Mouse (Mus musculus) MEL (cell line): ENCODE data around the gene Camta2. TPM values are rescaled to one million over a fixed set of nuclear protein-coding genes. Genes with fewer than 3 reads are reported as not detected.

ENCODE experiments used
- DNase-seq: peaks from one replicate; pipeline ENCODE4 v3.0.0; 2011; ENCODE audit warnings: low read depth, low spot score
- H3K27ac ChIP-seq: 2 replicates; pipeline ENCODE4 v1.5.1; 2012; ENCODE audit warnings: low read depth, mild to moderate bottlenecking, control low read depth, low read length, moderate library complexity; ENCODE audit not compliant: control insufficient read depth
- H3K27me3 ChIP-seq, 2 experiments: fragments of 150-350 bp in 1 of 2; sonication (generic) in 1 of 2; 2 replicates each; pipeline ENCODE4 v1.6.1; 2012; ENCODE audit warnings: low read length in 2 of 2, mild to moderate bottlenecking in 2 of 2, improper control_type of control experiment in 1 of 2, moderate library complexity in 1 of 2; ENCODE audit not compliant: insufficient read depth in 2 of 2, control insufficient read depth in 1 of 2
- H3K36me3 ChIP-seq, 2 experiments: 2 replicates each; pipeline ENCODE4 v1.6.1; 2012 to 2014; ENCODE audit warnings: low read length in 2 of 2, improper control_type of control experiment in 1 of 2, inconsistent platforms in 1 of 2, mild to moderate bottlenecking in 1 of 2; ENCODE audit not compliant: insufficient read depth in 2 of 2, control insufficient read depth in 1 of 2
- H3K4me1 ChIP-seq, 2 experiments: fragments of 150-350 bp in 1 of 2; sonication (generic) in 1 of 2; 2 replicates each; pipeline ENCODE4 v1.6.1; 2012; ENCODE audit warnings: low read length in 2 of 2, improper control_type of control experiment in 1 of 2, mild to moderate bottlenecking in 1 of 2; ENCODE audit not compliant: insufficient read depth in 2 of 2, control insufficient read depth in 1 of 2
- H3K4me3 ChIP-seq, 2 experiments: fragments of 150-350 bp in 1 of 2; sonication (generic) in 1 of 2; 2 replicates each; pipeline ENCODE4 v1.5.1; 2012; ENCODE audit warnings: low read depth in 2 of 2, low read length in 2 of 2, mild to moderate bottlenecking in 2 of 2, moderate library complexity in 2 of 2, control low read depth in 1 of 2, improper control_type of control experiment in 1 of 2; ENCODE audit not compliant: control insufficient read depth in 1 of 2, insufficient read depth in 1 of 2
- H3K79me2 ChIP-seq: 2 replicates; pipeline ENCODE4 v1.6.1; 2012; ENCODE audit warnings: mild to moderate bottlenecking, low read length, moderate library complexity; ENCODE audit not compliant: control insufficient read depth, poor library complexity, insufficient read depth
- H3K9ac ChIP-seq: 2 replicates; pipeline ENCODE4 v1.6.1; 2012; ENCODE audit warnings: low read depth, mild to moderate bottlenecking, control low read depth, low read length, moderate library complexity; ENCODE audit not compliant: control insufficient read depth, poor library complexity, severe bottlenecking
- H3K9me3 ChIP-seq: fragments of 150-350 bp; sonication (generic); replicated peaks from 2 replicates; pipeline ENCODE4 v1.6.1; 2012; ENCODE audit warnings: mild to moderate bottlenecking, low read length, improper control_type of control experiment, moderate library complexity; ENCODE audit not compliant: insufficient read depth
- BHLHE40 ChIP-seq: IDR thresholded peaks from 2 replicates; pipeline ENCODE4 v1.6.1; 2012; ENCODE audit warnings: low read depth, mild to moderate bottlenecking, inconsistent platforms, low read length, improper control_type of control experiment, borderline replicate concordance
- CHD1 ChIP-seq: IDR thresholded peaks from 2 replicates; pipeline ENCODE4 v1.6.1; 2012; ENCODE audit warnings: low read depth, mild to moderate bottlenecking, inconsistent platforms, low read length, improper control_type of control experiment
- CHD2 ChIP-seq: IDR thresholded peaks from 2 replicates; pipeline ENCODE4 v1.6.1; 2011; ENCODE audit warnings: low read length, improper control_type of control experiment
- CTCF ChIP-seq, 3 experiments: IDR thresholded peaks in 2 of 3; conservative IDR thresholded peaks in 1 of 3; 2 replicates each; pipeline ENCODE4 v1.5.1; 2011 to 2012; ENCODE audit warnings: low read length in 3 of 3, low read depth in 2 of 3, mild to moderate bottlenecking in 2 of 3, improper control_type of control experiment in 1 of 3, inconsistent platforms in 1 of 3, mixed read lengths in 1 of 3, moderate library complexity in 1 of 3; ENCODE audit not compliant: control insufficient read depth in 1 of 3, insufficient read depth in 1 of 3, poor library complexity in 1 of 3, severe bottlenecking in 1 of 3
- E2F4 ChIP-seq: IDR thresholded peaks from 2 replicates; pipeline ENCODE4 v1.6.1; 2011; ENCODE audit warnings: low read depth, low read length, improper control_type of control experiment, borderline replicate concordance
- ELF1 ChIP-seq: IDR thresholded peaks from 2 replicates; pipeline ENCODE4 v1.6.1; 2014; ENCODE audit warnings: low read depth, mild to moderate bottlenecking, inconsistent platforms, low read length, improper control_type of control experiment, moderate library complexity
- EP300 ChIP-seq, 2 experiments: IDR thresholded peaks; 2 replicates each; pipeline ENCODE4 v1.6.1; 2011; ENCODE audit warnings: improper control_type of control experiment in 2 of 2, low read length in 2 of 2, low read depth in 1 of 2, mild to moderate bottlenecking in 1 of 2
- ETS1 ChIP-seq: IDR thresholded peaks from 2 replicates; pipeline ENCODE4 v1.6.1; 2012; ENCODE audit warnings: low read depth, mild to moderate bottlenecking, inconsistent platforms, low read length, improper control_type of control experiment, moderate library complexity
- GATA1 ChIP-seq: IDR thresholded peaks from 2 replicates; pipeline ENCODE4 v1.6.1; 2011; ENCODE audit warnings: low read depth, low read length, improper control_type of control experiment
- KAT2A ChIP-seq: conservative IDR thresholded peaks from 2 replicates; pipeline ENCODE4 v1.6.1; 2012; ENCODE audit warnings: low read depth, low read length, improper control_type of control experiment, inconsistent platforms
- MAX ChIP-seq: IDR thresholded peaks from 2 replicates; pipeline ENCODE4 v1.6.1; 2011; ENCODE audit warnings: low read length, improper control_type of control experiment
- MAZ ChIP-seq: IDR thresholded peaks from 2 replicates; pipeline ENCODE4 v1.6.1; 2012; ENCODE audit warnings: low read depth, mild to moderate bottlenecking, inconsistent platforms, low read length, improper control_type of control experiment
- MEF2A ChIP-seq: IDR thresholded peaks from 2 replicates; pipeline ENCODE4 v1.6.1; 2014; ENCODE audit warnings: low read depth, mild to moderate bottlenecking, inconsistent platforms, low read length, improper control_type of control experiment; ENCODE audit not compliant: poor library complexity, insufficient replicate concordance, severe bottlenecking; ENCODE audit errors: extremely low read depth
- MXI1 ChIP-seq: IDR thresholded peaks from 2 replicates; pipeline ENCODE4 v1.6.1; 2011; ENCODE audit warnings: mild to moderate bottlenecking, low read depth, low read length, improper control_type of control experiment
- MYC ChIP-seq: IDR thresholded peaks from 2 replicates; pipeline ENCODE4 v1.6.1; 2011; ENCODE audit warnings: low read depth, mild to moderate bottlenecking, low read length, improper control_type of control experiment, moderate library complexity
- NELFE ChIP-seq: IDR thresholded peaks from 2 replicates; pipeline ENCODE4 v1.6.1; 2011; ENCODE audit warnings: low read depth, low read length, improper control_type of control experiment
- POLR2AphosphoS2 ChIP-seq: IDR thresholded peaks from 2 replicates; pipeline ENCODE4 v1.6.1; 2011; ENCODE audit warnings: low read length, improper control_type of control experiment
- POLR2AphosphoS5 ChIP-seq: IDR thresholded peaks from 2 replicates; pipeline ENCODE4 v1.6.1; 2012; ENCODE audit warnings: low read depth, borderline replicate concordance, mild to moderate bottlenecking, inconsistent platforms, low read length, moderate library complexity, mixed read lengths
- RAD21 ChIP-seq: IDR thresholded peaks from 2 replicates; pipeline ENCODE4 v1.6.1; 2011; ENCODE audit warnings: mild to moderate bottlenecking, low read depth, low read length, improper control_type of control experiment
- RCOR1 ChIP-seq: IDR thresholded peaks from 2 replicates; pipeline ENCODE4 v1.6.1; 2012; ENCODE audit warnings: low read depth, mild to moderate bottlenecking, inconsistent platforms, low read length, improper control_type of control experiment
- SIN3A ChIP-seq: IDR thresholded peaks from 2 replicates; pipeline ENCODE4 v1.6.1; 2012; ENCODE audit warnings: low read length, improper control_type of control experiment, inconsistent platforms
- SMC3 ChIP-seq: IDR thresholded peaks from 2 replicates; pipeline ENCODE4 v1.6.1; 2011; ENCODE audit warnings: low read depth, low read length, improper control_type of control experiment
- TAL1 ChIP-seq: IDR thresholded peaks from 2 replicates; pipeline ENCODE4 v1.6.1; 2012; ENCODE audit warnings: mild to moderate bottlenecking, inconsistent platforms, low read length, moderate library complexity, mixed read lengths
- TBP ChIP-seq: IDR thresholded peaks from 2 replicates; pipeline ENCODE4 v1.8.0; 2011; ENCODE audit warnings: low read depth, low read length, improper control_type of control experiment
- TCF12 ChIP-seq: IDR thresholded peaks from 2 replicates; pipeline ENCODE4 v1.6.1; 2014; ENCODE audit warnings: low read depth, mild to moderate bottlenecking, inconsistent platforms, low read length, improper control_type of control experiment, moderate library complexity
- UBTF ChIP-seq: IDR thresholded peaks from 2 replicates; pipeline ENCODE4 v1.6.1; 2012; ENCODE audit warnings: low read depth, mild to moderate bottlenecking, inconsistent platforms, low read length, improper control_type of control experiment, moderate library complexity, borderline replicate concordance; ENCODE audit not compliant: insufficient read depth
- ZC3H11A ChIP-seq: IDR thresholded peaks from 2 replicates; pipeline ENCODE4 v1.6.1; 2012; ENCODE audit warnings: low read depth, mild to moderate bottlenecking, inconsistent platforms, low read length, improper control_type of control experiment
- ZKSCAN1 ChIP-seq: IDR thresholded peaks from 2 replicates; pipeline ENCODE4 v1.6.1; 2012; ENCODE audit warnings: low read depth, mild to moderate bottlenecking, inconsistent platforms, low read length, improper control_type of control experiment, moderate library complexity
- ZMIZ1 ChIP-seq: IDR thresholded peaks from 2 replicates; pipeline ENCODE4 v1.6.1; 2012; ENCODE audit warnings: low read depth, mild to moderate bottlenecking, inconsistent platforms, low read length, improper control_type of control experiment, moderate library complexity
- ZNF384 ChIP-seq: IDR thresholded peaks from 2 replicates; pipeline ENCODE4 v1.6.1; 2012; ENCODE audit warnings: low read depth, mild to moderate bottlenecking, inconsistent platforms, low read length, improper control_type of control experiment
- polyA plus RNA-seq, 2 experiments: library from polyadenylated mRNA; stranded (reverse) in 1 of 2; unstranded in 1 of 2; fragments of >175 nt in 1 of 2; fragments of >200 nt in 1 of 2; gene quantifications; 2 replicates each; pipeline versions ENCODE4 v1.2.1 to v1.2.4; 2012; ENCODE audit warnings: low replicate concordance in 2 of 2, low read depth in 1 of 2; ENCODE audit not compliant: insufficient read length in 2 of 2, insufficient read depth in 1 of 2, missing spikeins in 1 of 2
- total RNA-seq: library from RNA; depleted of rRNA; stranded (reverse); fragments of 300-350 nt; gene quantifications from 2 replicates; pipeline ENCODE4 v1.2.3, GENCODE M21; 2012

The Camta2 gene
- total and polyA plus RNA-seq, 3 experiments = 1.9 to 15.0 TPM; not detected in 1

DNA sequence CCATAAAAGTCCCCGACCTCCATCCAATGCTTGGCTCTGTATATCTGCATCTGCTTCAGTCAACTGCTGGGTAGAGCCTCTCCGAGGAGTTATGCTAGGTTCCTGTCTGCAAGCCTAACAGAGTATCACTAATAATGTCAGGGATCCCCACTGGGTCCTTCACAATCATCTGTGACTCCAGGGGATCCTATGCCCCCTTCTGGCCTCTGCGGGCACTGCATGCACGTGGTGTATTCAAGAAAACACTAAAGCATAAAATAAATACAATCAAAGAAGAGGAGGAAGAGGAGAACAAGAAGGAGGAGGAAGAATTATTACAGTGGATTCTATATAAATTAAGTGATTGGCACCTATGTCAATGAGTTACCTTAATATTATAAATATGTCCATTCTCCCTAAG, 62.4 kb downstream of the Camta2 start (continued):
- no peak for TF ChIP-seq E2F4

GRCm38 (mm10) chr11:70623053-70623742, 64.7 kb downstream of the Camta2 start:
- H3K36me3 ChIP-seq = peaks cover 0 to 12% of the 10 kb centered on the region in 2 experiments; a peak in 2 of 4 replicates
- no peaks in the 10 kb centered on the region for H3K79me2 ChIP-seq
- H3K4me1 ChIP-seq = peaks cover 5 to 12% of the 10 kb centered on the region in 2 experiments
- H3K27ac ChIP-seq = peak overlapping the region; percentile 65
- DNase-seq = peak; percentile 94
- H3K9ac ChIP-seq = peak overlapping the region; percentile 52
- no peaks in the 10 kb centered on the region for H3K27me3 ChIP-seq
- TF ChIP-seq UBTF = no peak
- no peak for TF ChIP-seq MEF2A
- peak; percentile 55; the same call in 1 of the 2 replicates for TF ChIP-seq TBP
- peak; percentile 92 for TF ChIP-seq SMC3
- TF ChIP-seq MAZ = peak; percentile 68; the same call in 1 of the 2 replicates
- TF ChIP-seq RCOR1 = no peak
- peak; percentile 67 to 93 (median 86) for TF ChIP-seq CTCF (IDR thresholded peaks at IDR 0.05 in 2 of 3, conservative IDR thresholded peaks at IDR 0.05 in 1 of 3; ENCODE audit: control insufficient read depth in 1 of 3, insufficient read depth in 1 of 3, low read depth in 2 of 3, low read length in 3 of 3, poor library complexity in 1 of 3, severe bottlenecking in 1 of 3)
- no peak for TF ChIP-seq CHD2
- 0 out of 2 replicates have a peak, but pooled peaks have one; percentile 66 for TF ChIP-seq MYC
- peak; percentile 88 for TF ChIP-seq RAD21
- peak; percentile 70; the same call in 1 of the 2 replicates for TF ChIP-seq SIN3A
- no peak for TF ChIP-seq EP300 (IDR thresholded peaks at IDR 0.05; ENCODE audit: low read depth in 1 of 2, low read length in 2 of 2)
- peak; percentile 88 for TF ChIP-seq MXI1
- 0 out of 2 replicates have a peak, but pooled peaks have one; percentile 47 for TF ChIP-seq ZNF384
- TF ChIP-seq CHD1 = no peak
- no peak for TF ChIP-seq ELF1
- TF ChIP-seq BHLHE40 = no peak
- TF ChIP-seq TCF12 = no peak
- TF ChIP-seq ETS1 = no peak
- TF ChIP-seq POLR2AphosphoS5 = no peak
- no peak for TF ChIP-seq ZKSCAN1
- TF ChIP-seq MAX = no peak
- TF ChIP-seq TAL1 = no peak
- TF ChIP-seq KAT2A = no peak
- no peak for TF ChIP-seq POLR2AphosphoS2
- peak; percentile 53 for TF ChIP-seq GATA1
- peak; percentile 87 for TF ChIP-seq ZC3H11A
- no peak for TF ChIP-seq NELFE
- TF ChIP-seq ZMIZ1 = no peak
- TF ChIP-seq, all 39 proteins: peak for 11
- Histone ChIP-seq H3K9me3 (no peaks in the 10 kb centered on the region), H3K4me3 (peak overlapping the region; percentile 22 to 52)
